Mouse (Mus musculus) kidney, adult 2 months (tissue): Measurements from ENCODE around the gene Tmem200b. TPM values are rescaled to one million over a fixed set of nuclear protein-coding genes. Genes with fewer than 3 reads are reported as not detected.
A peak's percentile ranks its signal among the peaks of the same experiment; 100 is the strongest.

ENCODE experiments used
- DNase-seq: peaks from one replicate; pipeline ENCODE4 v3.0.0; 2021
- H3K27ac ChIP-seq: fragments of 200-500 bp; 2 replicates; pipeline ENCODE4 v1.5.1; 2012; ENCODE audit warnings: low read depth, low read length, control low read depth, inconsistent platforms; ENCODE audit not compliant: insufficient read depth
- H3K27me3 ChIP-seq: fragments of 200-500 bp; replicated peaks from 2 replicates; pipeline ENCODE4 v1.6.1; 2012; ENCODE audit warnings: mild to moderate bottlenecking, moderate library complexity, low read length, inconsistent platforms; ENCODE audit not compliant: control insufficient read depth, insufficient read depth
- H3K36me3 ChIP-seq: fragments of 200-500 bp; 2 replicates; pipeline ENCODE4 v1.6.1; 2012; ENCODE audit warnings: mild to moderate bottlenecking, moderate library complexity, low read length, inconsistent platforms; ENCODE audit not compliant: control insufficient read depth, insufficient read depth
- H3K4me1 ChIP-seq: fragments of 200-500 bp; 2 replicates; pipeline ENCODE4 v1.6.1; 2011; ENCODE audit warnings: low read length; ENCODE audit not compliant: control insufficient read depth, insufficient read depth
- H3K4me3 ChIP-seq: fragments of 200-500 bp; 2 replicates; pipeline ENCODE4 v1.5.1; 2011; ENCODE audit warnings: mild to moderate bottlenecking, low read depth, low read length, control low read depth; ENCODE audit not compliant: insufficient read depth
- CTCF ChIP-seq: fragments of 200-500 bp; conservative IDR thresholded peaks from 2 replicates; pipeline ENCODE4 v1.5.1; 2011; ENCODE audit warnings: low read depth, mild to moderate bottlenecking, control low read depth, low read length, moderate library complexity, mixed read lengths; ENCODE audit not compliant: insufficient read depth, insufficient read length
- POLR2A ChIP-seq: fragments of 200-500 bp; IDR thresholded peaks from one replicate; pipeline ENCODE4 v1.6.1; 2011; ENCODE audit warnings: low read depth, low read length, control low read depth
- WGBS: fragments of 180-500 bp; shearing (Covaris S2); methylation state at CpG from one replicate; pipeline ENCODE4 v1.1.7; 2018; 5-methylcytosine and 5-hydroxymethylcytosine counted together
- polyA plus RNA-seq: library from polyadenylated mRNA; depleted of rRNA; stranded (reverse); fragments of >200 nt; gene quantifications from 2 replicates; pipeline ENCODE4 v1.2.3, GENCODE M21; 2012

Gene Tmem200b
- polyA plus RNA-seq, 1 experiment = 11.3 TPM

DNA sequence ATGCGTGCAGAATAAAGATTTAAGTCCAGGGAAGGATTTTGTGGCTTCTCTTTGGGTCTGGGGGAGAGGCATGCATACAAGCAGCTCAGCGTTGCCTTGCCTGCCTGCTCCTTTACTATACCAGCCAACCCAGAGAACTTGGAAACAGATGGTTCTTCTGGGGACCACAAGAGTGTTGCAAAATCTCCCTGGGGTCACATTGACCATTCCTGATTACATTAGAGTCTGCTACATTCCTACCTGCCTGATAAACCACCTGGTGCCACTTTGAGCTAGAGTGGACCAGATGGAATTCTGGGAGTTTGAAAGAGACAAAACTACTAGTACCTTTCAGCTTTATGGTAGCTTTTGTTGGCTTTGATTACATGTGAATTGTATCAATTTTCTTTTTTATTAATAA, 44.7 kb upstream of the Tmem200b start:
- Histone ChIP-seq H3K27ac (peak overlapping the region; percentile 75), H3K36me3 (no peaks in the 10 kb centered on the region), H3K27me3 (no peaks in the 10 kb centered on the region), H3K4me1 (peaks cover 51% of the 10 kb centered on the region), H3K4me3 (no peak overlapping the region)
- WGBS = 42% methylated on average over 2 of the region's 2 CpGs
- TF ChIP-seq CTCF = no peak
- no peak for TF ChIP-seq POLR2A
- no peak for DNase-seq

DNA sequence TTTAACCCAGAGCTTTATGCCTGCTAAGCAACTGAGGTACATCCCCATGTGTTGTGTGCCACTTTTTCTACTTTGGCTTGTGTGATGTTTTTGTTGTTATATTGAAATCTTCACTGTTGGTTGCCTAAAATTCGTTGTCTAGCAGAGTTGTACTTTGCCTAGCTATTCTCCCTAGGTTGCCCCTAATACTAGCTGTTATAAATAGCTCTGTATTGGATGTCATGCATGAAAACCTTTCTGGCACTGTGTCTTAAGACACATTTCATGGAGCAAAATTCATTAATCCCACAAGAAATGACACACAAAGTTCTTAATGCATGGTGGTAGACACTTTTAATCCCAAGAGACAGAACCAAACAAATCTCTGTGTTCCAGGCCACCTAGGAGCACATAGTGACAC, 41.9 kb upstream of the Tmem200b start:
- no peaks in the 10 kb centered on the region for H3K27me3 ChIP-seq
- H3K4me3 ChIP-seq = no peak overlapping the region
- peaks cover 72% of the 10 kb centered on the region for H3K4me1 ChIP-seq
- TF ChIP-seq POLR2A (no peak), CTCF (no peak)
- WGBS = 23% methylated on average over 1 of the region's 1 CpGs
- peak; percentile 52 for DNase-seq
- peak overlapping the region; percentile 55 for H3K27ac ChIP-seq
- no peaks in the 10 kb centered on the region for H3K36me3 ChIP-seq

DNA sequence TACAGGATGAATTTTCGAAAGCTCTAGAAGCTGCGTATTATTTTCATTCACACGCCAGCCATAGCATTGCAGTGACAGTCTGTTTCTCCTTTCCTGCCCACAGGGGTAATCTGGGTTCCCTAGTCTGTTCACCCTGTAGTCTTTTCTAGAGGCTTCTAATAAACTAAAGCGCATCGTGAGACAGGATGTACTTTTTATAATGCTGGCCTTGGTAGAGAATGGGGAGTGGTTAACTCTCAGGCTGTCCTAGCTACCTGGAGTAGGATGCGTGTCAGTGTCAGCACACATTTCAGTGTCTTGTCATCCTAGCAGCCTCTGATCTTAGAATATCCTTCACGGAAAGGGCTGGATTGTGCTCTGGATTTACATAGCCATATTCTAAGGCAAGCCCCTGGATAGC, 40.3 kb upstream of the Tmem200b start:
- no peak overlapping the region for H3K27ac ChIP-seq
- no peaks in the 10 kb centered on the region for H3K27me3 ChIP-seq
- no peaks in the 10 kb centered on the region for H3K36me3 ChIP-seq
- H3K4me3 ChIP-seq = no peak overlapping the region
- no peak for DNase-seq
- WGBS = 50% methylated on average over 7 of the region's 7 CpGs
- TF ChIP-seq POLR2A (no peak), CTCF (no peak)
- H3K4me1 ChIP-seq = peaks cover 73% of the 10 kb centered on the region

- Histone ChIP-seq H3K36me3 (no peaks in the 10 kb centered on the region), H3K27me3 (no peaks in the 10 kb centered on the region), H3K27ac (peak overlapping the region; percentile 9; the same call in 1 of the 2 replicates), H3K4me3 (no peak overlapping the region), H3K4me1 (peaks cover 70% of the 10 kb centered on the region)
- peak; percentile 57 for DNase-seq
- TF ChIP-seq CTCF = no peak
- TF ChIP-seq POLR2A = no peak
- 38% methylated on average over 6 of the region's 6 CpGs for WGBS
These were observed 38.0 kb upstream of the Tmem200b start for GRCm38 (mm10) chr4:131883571-131883970.

DNA sequence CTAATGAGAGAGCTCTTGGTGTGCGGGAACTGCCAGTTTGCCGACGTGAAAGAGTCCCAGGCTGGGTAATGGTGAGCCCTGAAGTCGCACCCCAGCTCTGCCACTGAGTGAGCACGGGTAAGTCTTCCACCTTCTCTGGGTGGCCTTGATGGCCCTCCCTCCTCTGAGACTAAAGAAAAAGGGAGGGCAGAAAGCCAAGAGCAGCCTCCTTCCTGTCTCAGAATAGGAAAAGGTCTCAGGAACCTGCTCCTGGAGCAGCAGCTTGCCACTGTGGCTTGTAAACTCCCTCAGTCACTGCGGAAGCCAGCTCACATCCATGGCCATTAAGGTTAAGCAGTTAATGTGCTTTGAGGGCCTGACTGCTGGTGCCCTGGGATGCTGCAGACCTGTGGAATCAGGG, 36.2 kb upstream of the Tmem200b start:
- Histone ChIP-seq H3K36me3 (no peaks in the 10 kb centered on the region), H3K27ac (no peak overlapping the region), H3K4me1 (peaks cover 65% of the 10 kb centered on the region), H3K27me3 (no peaks in the 10 kb centered on the region), H3K4me3 (no peak overlapping the region)
- TF ChIP-seq POLR2A (no peak), CTCF (no peak)
- DNase-seq = peak; percentile 59
- WGBS = 43% methylated on average over 6 of the region's 6 CpGs

- 53% methylated on average over 1 of the region's 1 CpGs for WGBS
- no peak for DNase-seq
- Histone ChIP-seq H3K27me3 (no peaks in the 10 kb centered on the region), H3K4me1 (peaks cover 38% of the 10 kb centered on the region), H3K27ac (no peak overlapping the region), H3K36me3 (peaks cover 9% of the 10 kb centered on the region), H3K4me3 (no peak overlapping the region)
- TF ChIP-seq POLR2A (no peak), CTCF (no peak)
These were observed 33.0 kb upstream of the Tmem200b start for GRCm38 (mm10) chr4:131888564-131888963.

DNA sequence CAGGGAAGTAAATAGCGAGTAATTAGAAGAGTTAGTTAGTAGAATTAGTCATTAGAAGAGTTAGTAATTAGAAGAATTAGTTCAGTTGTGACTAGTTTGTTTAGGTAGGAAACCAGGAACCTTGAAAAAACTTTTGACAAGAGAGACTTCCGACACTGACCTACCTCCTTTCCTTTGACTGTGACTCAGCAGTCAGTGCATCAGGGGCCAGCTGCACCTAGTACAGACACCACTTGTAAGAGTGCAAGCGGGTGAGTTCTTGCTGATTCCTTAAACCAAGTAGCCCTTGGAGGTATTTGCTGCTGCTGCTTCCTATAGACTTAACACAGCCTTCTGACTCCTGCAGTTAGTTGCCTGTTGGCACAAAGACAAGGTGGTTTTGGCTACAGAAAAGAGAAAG, 30.9 kb upstream of the Tmem200b start:
- no peak overlapping the region for H3K4me3 ChIP-seq
- TF ChIP-seq POLR2A (no peak), CTCF (no peak)
- H3K36me3 ChIP-seq = peaks cover 13% of the 10 kb centered on the region
- no peak for DNase-seq
- peaks cover 21% of the 10 kb centered on the region; the same call in 1 of the 2 replicates for H3K4me1 ChIP-seq
- no peaks in the 10 kb centered on the region for H3K27me3 ChIP-seq
- 70% methylated on average over 3 of the region's 3 CpGs for WGBS
- no peak overlapping the region for H3K27ac ChIP-seq
